Mouse (Mus musculus) natural killer cell, adult 2 months (primary cell): Measurements from ENCODE around the gene Gpr158.

Experiments
- DNase-seq, 2 experiments: peaks; one replicate each; pipeline ENCODE4 v3.0.0; 2022; ENCODE audit warnings: low spot score in 2 of 2

The Gpr158 gene

GRCm38 (mm10) chr2:21632136-21632535, 264.8 kb downstream of the Gpr158 start:
- no peak for DNase-seq

- no peak for DNase-seq
Observed at GRCm38 (mm10) chr2:21665721-21666120, 298.4 kb downstream of the Gpr158 start.

GRCm38 (mm10) chr2:21676084-21676838, 308.9 kb downstream of the Gpr158 start:
- no peak for DNase-seq

GRCm38 (mm10) chr2:21676839-21677123, 309.4 kb downstream of the Gpr158 start:
- no peak for DNase-seq

GRCm38 (mm10) chr2:21680735-21681270, 313.5 kb downstream of the Gpr158 start:
- DNase-seq = no peak

- DNase-seq = no peak
Observed at GRCm38 (mm10) chr2:21684736-21685135, 317.4 kb downstream of the Gpr158 start.

- no peak for DNase-seq
Observed at GRCm38 (mm10) chr2:21693128-21693527, 325.8 kb downstream of the Gpr158 start.

GRCm38 (mm10) chr2:21693807-21694594, 326.7 kb downstream of the Gpr158 start:
- DNase-seq = no peak

GRCm38 (mm10) chr2:21728075-21728474, 360.7 kb downstream of the Gpr158 start:
- DNase-seq = no peak

GRCm38 (mm10) chr2:21783721-21784120, 416.4 kb downstream of the Gpr158 start:
- DNase-seq = no peak

- DNase-seq = no peak
Observed at GRCm38 (mm10) chr2:21793156-21793555, 425.8 kb downstream of the Gpr158 start.

- no peak for DNase-seq
Observed at GRCm38 (mm10) chr2:21799616-21800015, 432.3 kb downstream of the Gpr158 start.

- DNase-seq = no peak
Observed at GRCm38 (mm10) chr2:21800045-21800444, 432.7 kb downstream of the Gpr158 start.

- DNase-seq = no peak
Observed at GRCm38 (mm10) chr2:21808510-21808909, 441.2 kb downstream of the Gpr158 start.

GRCm38 (mm10) chr2:21810431-21810830, 443.1 kb downstream of the Gpr158 start:
- DNase-seq = no peak

GRCm38 (mm10) chr2:21864061-21864460, 496.7 kb downstream of the Gpr158 start:
- DNase-seq = no peak
